In the genomic region with DNA sequence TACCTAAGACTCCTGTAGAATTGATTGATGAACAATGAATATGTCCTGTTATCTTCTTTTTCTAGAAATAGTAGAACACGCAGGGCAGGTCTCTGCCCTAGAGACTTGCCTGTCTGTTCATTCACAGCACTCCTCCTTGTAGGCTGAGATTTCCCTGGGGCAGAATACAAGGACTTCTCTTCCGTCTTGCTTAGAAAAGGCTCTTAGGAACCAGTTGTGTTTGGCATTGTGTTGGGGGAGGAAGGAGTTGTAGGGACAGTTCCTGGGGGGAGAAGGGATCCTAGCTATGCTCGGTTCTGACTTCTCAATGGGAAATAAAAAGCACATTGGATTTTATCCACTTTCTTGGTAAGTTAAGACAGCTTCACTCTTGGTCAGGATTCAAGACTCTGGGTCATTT, we compare ENCODE assay signal across 15 mouse cellular contexts. TPM values are rescaled to one million over a fixed set of nuclear protein-coding genes. Genes with fewer than 3 reads are reported as not detected.
DNase-seq lines count a peak whose midpoint lies in the region; ATAC-seq lines count a peak whose summit lies in the region.
"Had no signal": no experiment of that assay in that cellular context is flagged by ENCODE, and none has a peak within 500 bp of the region (broad histone marks: within the 10 kb centered on the region; RNA-seq: fewer than 3 reads in every experiment).

No protein-coding gene starts in this region.

- H3K9ac ChIP-seq in hindbrain, embryonic 14.5 days = peak overlapping the region; percentile 78
- H3K9ac ChIP-seq in midbrain, embryonic 15.5 days = peak overlapping the region; percentile 42
- H3K9ac ChIP-seq: kidney, embryonic 15.5 days had no signal

- peak overlapping the region; percentile 49 for H3K4me3 ChIP-seq in hindbrain, embryonic 14.5 days (replicated peaks; ENCODE audit: low read length)
- peak overlapping the region; percentile 31 for H3K4me3 ChIP-seq in midbrain, embryonic 15.5 days
- H3K4me3 ChIP-seq: kidney, embryonic 15.5 days had no signal

- no peak for ATAC-seq in hindbrain, embryonic 14.5 days (ENCODE audit: low FRiP score)
- no peak for ATAC-seq in midbrain, embryonic 15.5 days (replicated peaks)
- ATAC-seq: inflammation-experienced regulatory T-cells, adult 6 months had no signal

- H3K36me3 ChIP-seq in hindbrain, embryonic 14.5 days (replicated peaks; ENCODE audit: control insufficient read depth, insufficient read depth) = 0 out of 2 replicates have a peak, but pooled peaks cover 6% of the 10 kb centered on the region
- H3K36me3 ChIP-seq in midbrain, embryonic 15.5 days (replicated peaks) = no peaks in the 10 kb centered on the region
- H3K36me3 ChIP-seq: kidney, embryonic 15.5 days had no signal

- H3K27ac ChIP-seq in hindbrain, embryonic 14.5 days = peak overlapping the region; percentile 97
- H3K27ac ChIP-seq in midbrain, embryonic 15.5 days = peak overlapping the region; percentile 80
- H3K27ac ChIP-seq: kidney, embryonic 15.5 days had no signal

- peak; percentile 5 for DNase-seq in brain, adult 2 months (ENCODE audit: low read depth, low spot score)
- peak; percentile 6 for DNase-seq in embryo, embryonic 9.5 days (ENCODE audit: extremely low spot score)
- no peak for DNase-seq in hindbrain, embryonic 14.5 days (ENCODE audit: low spot score)
- DNase-seq in yolk sac, embryonic 10.5 days (ENCODE audit: low spot score) = no peak
- DNase-seq in adrenal gland, postnatal 14 days = no peak
- DNase-seq in cerebellum, adult 9-11 months = no peak
- DNase-seq: cerebellum, adult 2 months; heart, adult 11 months; lung, postnatal 4 days had no signal

- no peaks in the 10 kb centered on the region for H3K9me3 ChIP-seq in hindbrain, embryonic 14.5 days (ENCODE audit: control insufficient read depth, low read length)
- H3K9me3 ChIP-seq in midbrain, embryonic 15.5 days = no peaks in the 10 kb centered on the region
- H3K9me3 ChIP-seq: kidney, embryonic 15.5 days had no signal

- H3K4me1 ChIP-seq in hindbrain, embryonic 14.5 days (replicated peaks; ENCODE audit: control insufficient read depth, insufficient read depth, low read length) = peaks cover 7% of the 10 kb centered on the region; the same call in 1 of the 2 replicates
- peaks cover 10% of the 10 kb centered on the region; the same call in 1 of the 2 replicates for H3K4me1 ChIP-seq in midbrain, embryonic 15.5 days

- peak overlapping the region; percentile 78 for H3K4me2 ChIP-seq in hindbrain, embryonic 14.5 days (replicated peaks)
- peak overlapping the region; percentile 48 for H3K4me2 ChIP-seq in midbrain, embryonic 15.5 days
- H3K4me2 ChIP-seq: kidney, embryonic 15.5 days had no signal

- 5% methylated on average over 3 of the region's 3 CpGs for WGBS in hindbrain, embryonic 14.5 days
- WGBS in midbrain, embryonic 15.5 days = 4% methylated on average over 3 of the region's 3 CpGs

- H3K27me3 ChIP-seq in hindbrain, embryonic 14.5 days (ENCODE audit: control insufficient read depth, insufficient read depth, low read length) = peaks cover 32% of the 10 kb centered on the region
- peaks cover 13% of the 10 kb centered on the region; the same call in 1 of the 2 replicates for H3K27me3 ChIP-seq in midbrain, embryonic 15.5 days (replicated peaks)

RNA-seq across cellular contexts. Expression of a gene that starts 7.4 kb away (rescaled TPM):
- polyA plus RNA-seq in hindbrain, embryonic 14.5 days (2014; fragmentation: Nextera tagmentation; extraction: Ambion mirVana) = 111 and 133 TPM in 2 replicates
- 114 and 116 TPM in 2 replicates for polyA plus RNA-seq in midbrain, embryonic 15.5 days (2015; fragmentation: Nextera tagmentation; extraction: Ambion mirVana)
- total RNA-seq in adrenal gland, postnatal 14 days (2021) = 0.53 and 0.56 TPM in 2 replicates
- total RNA-seq: monocyte, adult 5-6 weeks had no signal
- polyA plus RNA-seq: heart, embryonic 14.5 days; inflammation-experienced regulatory T-cells, adult 6 months; kidney, embryonic 15.5 days; liver, embryonic 16.5 days had no signal

Comparison
In these comparisons a context has a peak if more than half of its experiments do, and no peak if none do; other contexts are left out.
1. DNase-seq: peak in brain, adult 2 months (single experiment) and embryo, embryonic 9.5 days (single experiment); none in hindbrain, embryonic 14.5 days (single experiment), yolk sac, embryonic 10.5 days (single experiment), adrenal gland, postnatal 14 days (single experiment) and cerebellum, adult 9-11 months (single experiment).